Mouse (Mus musculus) liver, postnatal 0 days (tissue): ENCODE measurements around the gene Plppr3. TPM values are rescaled to one million over a fixed set of nuclear protein-coding genes. Genes with fewer than 3 reads are reported as not detected.

Experiments used
- ATAC-seq: fragments of 200-750 bp; cut with Nextera tagmentation; 2 replicates; pipeline ENCODE4 v1.8.0; 2017; ENCODE audit warnings: mild to moderate bottlenecking, moderate library complexity
- DNase-seq: peaks from one replicate; pipeline ENCODE4 v3.0.0-alpha.2; 2016
- H3K27ac ChIP-seq: fragments of 300-500 bp; sonication (generic); 2 replicates; pipeline ENCODE4 v1.5.1; 2014; ENCODE audit warnings: antibody characterized with exemption, moderate library complexity, mild to moderate bottlenecking, low read depth
- H3K27me3 ChIP-seq: fragments of 300-500 bp; sonication (generic); 2 replicates; pipeline ENCODE4 v1.6.1; 2014; ENCODE audit warnings: low read length, control low read depth, mixed read lengths; ENCODE audit not compliant: insufficient read depth
- H3K36me3 ChIP-seq: fragments of 300-500 bp; sonication (generic); replicated peaks from 2 replicates; pipeline ENCODE4 v1.6.1; 2014; ENCODE audit warnings: mild to moderate bottlenecking, control low read depth, low read length, moderate library complexity, mixed read lengths; ENCODE audit not compliant: insufficient read depth
- H3K4me1 ChIP-seq: fragments of 300-500 bp; sonication (generic); 2 replicates; pipeline ENCODE4 v1.6.1; 2014; ENCODE audit warnings: antibody characterized with exemption, mild to moderate bottlenecking, control low read depth; ENCODE audit not compliant: insufficient read depth
- H3K4me2 ChIP-seq: fragments of 300-500 bp; sonication (generic); 2 replicates; pipeline ENCODE4 v1.6.1; 2014; ENCODE audit warnings: low read depth, mild to moderate bottlenecking, low read length, moderate library complexity, mixed read lengths
- H3K4me3 ChIP-seq: fragments of 300-500 bp; sonication (generic); 2 replicates; pipeline ENCODE4 v1.5.1; 2014; ENCODE audit warnings: low read depth, low read length
- H3K9ac ChIP-seq: fragments of 300-500 bp; sonication (generic); replicated peaks from 2 replicates; pipeline ENCODE4 v1.6.1; 2014; ENCODE audit warnings: mild to moderate bottlenecking, moderate library complexity
- H3K9me3 ChIP-seq: fragments of 300-500 bp; sonication (generic); 2 replicates; pipeline ENCODE4 v1.6.1; 2016; ENCODE audit warnings: mild to moderate bottlenecking, control low read depth, low read length, mixed read lengths
- CTCF ChIP-seq: sonication (generic); IDR thresholded peaks from 2 replicates; pipeline ENCODE4 v1.5.1; 2016; ENCODE audit warnings: antibody characterized with exemption, low read depth
- EP300 ChIP-seq: IDR thresholded peaks from 2 replicates; pipeline ENCODE4 v1.6.1; 2016; ENCODE audit warnings: antibody characterized with exemption, low read depth, mild to moderate bottlenecking
- WGBS: fragments of 180-500 bp; shearing (Covaris S2); extraction: QIAGEN DNeasy Blood & Tissue Kit; methylation state at CpG from one replicate; pipeline ENCODE4 v1.1.7; 2014; ENCODE audit not compliant: insufficient replicate concordance; 5-methylcytosine and 5-hydroxymethylcytosine counted together
- polyA plus RNA-seq: library from polyadenylated mRNA; unstranded; fragments of >200 nt; fragmentation: Nextera tagmentation; extraction: Ambion mirVana; gene quantifications from 2 replicates; pipeline ENCODE4 v1.2.1, GENCODE M21; 2015

Gene Plppr3
- polyA plus RNA-seq, 1 experiment from 2014 or later: 4.9 TPM

GRCm38 (mm10) chr10:79918231-79919078, 44.0 kb upstream of the Plppr3 start:
- no peak for TF ChIP-seq CTCF
- TF ChIP-seq EP300: no peak
- H3K4me1 ChIP-seq: peaks cover 62% of the 10 kb centered on the region
- no peak for DNase-seq
- H3K9me3 ChIP-seq: no peaks in the 10 kb centered on the region
- no peak for ATAC-seq
- peak overlapping the region; percentile 27; the same call in 1 of the 2 replicates for H3K4me2 ChIP-seq
- H3K27ac ChIP-seq: no peak overlapping the region
- peak overlapping the region; percentile 6; the same call in 1 of the 2 replicates for H3K9ac ChIP-seq
- H3K4me3 ChIP-seq: no peak overlapping the region
- H3K36me3 ChIP-seq: no peaks in the 10 kb centered on the region
- peaks cover 56% of the 10 kb centered on the region for H3K27me3 ChIP-seq
- WGBS: 20% methylated on average over 35 of the region's 35 CpGs

- ATAC-seq (no peak), DNase-seq (no peak)
- Histone ChIP-seq H3K4me2 (peak overlapping the region; percentile 98; the same call in 1 of the 2 replicates), H3K4me3 (no peak overlapping the region), H3K9me3 (no peaks in the 10 kb centered on the region), H3K36me3 (no peaks in the 10 kb centered on the region), H3K27me3 (peaks cover 52% of the 10 kb centered on the region), H3K9ac (no peak overlapping the region), H3K27ac (no peak overlapping the region), H3K4me1 (peaks cover 55% of the 10 kb centered on the region)
- TF ChIP-seq CTCF: no peak
- no peak for TF ChIP-seq EP300
- WGBS: 65% methylated on average over 5 of the region's 5 CpGs
These were observed 43.2 kb upstream of the Plppr3 start for GRCm38 (mm10) chr10:79917532-79918100.

GRCm38 (mm10) chr10:79916808-79917531, 42.5 kb upstream of the Plppr3 start, which contains the start of gene Kiss1r:
Gene Kiss1r, plus strand, starts transcription at chr10:79916971.
- Histone ChIP-seq H3K4me2 (peak within 1 kb of the TSS; percentile 98), H3K9me3 (no peaks in the 10 kb centered on the region), H3K4me3 (peak within 1 kb of the TSS; percentile 77), H3K36me3 (no peaks in the 10 kb centered on the region), H3K4me1 (peaks cover 55% of the 10 kb centered on the region), H3K27me3 (peaks cover 46% of the 10 kb centered on the region), H3K27ac (peak within 1 kb of the TSS; percentile 85), H3K9ac (peak within 1 kb of the TSS; percentile 93)
- 3% methylated on average over 39 of the region's 42 CpGs for WGBS
- TF ChIP-seq CTCF (no peak), EP300 (no peak)
- DNase-seq: peak; percentile 91
- ATAC-seq: peak; percentile 77

GRCm38 (mm10) chr10:79916081-79916480, 41.6 kb upstream of the Plppr3 start:
- ATAC-seq (no peak), DNase-seq (no peak)
- H3K4me1 ChIP-seq: peaks cover 55% of the 10 kb centered on the region

GRCm38 (mm10) chr10:79914948-79915596, 40.6 kb upstream of the Plppr3 start:
- DNase-seq: no peak
- WGBS: 33% methylated on average over 7 of the region's 7 CpGs

More at GRCm38 (mm10) chr10:79916081-79916480, 41.6 kb upstream of the Plppr3 start:
- peak overlapping the region; percentile 77 for H3K4me3 ChIP-seq
- peak overlapping the region; percentile 93 for H3K9ac ChIP-seq
- peaks cover 4% of the 10 kb centered on the region; the same call in 1 of the 2 replicates for H3K36me3 ChIP-seq
- peak overlapping the region; percentile 85 for H3K27ac ChIP-seq
- 11% methylated on average over 8 of the region's 8 CpGs for WGBS
- H3K9me3 ChIP-seq: no peaks in the 10 kb centered on the region
- peak overlapping the region; percentile 98 for H3K4me2 ChIP-seq
- peaks cover 37% of the 10 kb centered on the region for H3K27me3 ChIP-seq
- TF ChIP-seq EP300 (no peak), CTCF (no peak)

More at GRCm38 (mm10) chr10:79914948-79915596, 40.6 kb upstream of the Plppr3 start:
- Histone ChIP-seq H3K36me3 (peaks cover 12% of the 10 kb centered on the region), H3K4me1 (peaks cover 48% of the 10 kb centered on the region), H3K9me3 (no peaks in the 10 kb centered on the region), H3K4me3 (peak overlapping the region; percentile 77), H3K27ac (peak overlapping the region; percentile 78), H3K27me3 (peaks cover 27% of the 10 kb centered on the region), H3K4me2 (peak overlapping the region; percentile 98), H3K9ac (peak overlapping the region; percentile 19; the same call in 1 of the 2 replicates)
- TF ChIP-seq EP300 (no peak), CTCF (no peak)
- ATAC-seq: peak; percentile 14
